Mouse (Mus musculus): ENCODE data around the gene Rpl3l. TPM values are rescaled to one million over a fixed set of nuclear protein-coding genes. Genes with fewer than 3 reads are reported as not detected.

The Rpl3l gene
- polyA plus RNA-seq, 1 experiment from 2014 or later: not detected

GRCm38 (mm10) chr17:24730787-24731186 is 3.2 kb downstream of the Rpl3l start:
- ATAC-seq (ENCODE audit: insufficient number of reproducible peaks, insufficient read depth, low FRiP score, low TSS enrichment, low read depth): no peak
- H3K9me3 ChIP-seq: no peaks in the 10 kb centered on the region
- H3K36me3 ChIP-seq: no peaks in the 10 kb centered on the region
- no peaks in the 10 kb centered on the region for H3K4me1 ChIP-seq (replicated peaks)
- peaks cover 14% of the 10 kb centered on the region; the same call in 1 of the 2 replicates for H3K27me3 ChIP-seq
- no peak overlapping the region for H3K4me2 ChIP-seq
- H3K9ac ChIP-seq (replicated peaks): no peak overlapping the region
- 81% methylated on average over 14 of the region's 14 CpGs for WGBS
- no peak overlapping the region for H3K27ac ChIP-seq
- no peak overlapping the region for H3K4me3 ChIP-seq (replicated peaks)

DNA sequence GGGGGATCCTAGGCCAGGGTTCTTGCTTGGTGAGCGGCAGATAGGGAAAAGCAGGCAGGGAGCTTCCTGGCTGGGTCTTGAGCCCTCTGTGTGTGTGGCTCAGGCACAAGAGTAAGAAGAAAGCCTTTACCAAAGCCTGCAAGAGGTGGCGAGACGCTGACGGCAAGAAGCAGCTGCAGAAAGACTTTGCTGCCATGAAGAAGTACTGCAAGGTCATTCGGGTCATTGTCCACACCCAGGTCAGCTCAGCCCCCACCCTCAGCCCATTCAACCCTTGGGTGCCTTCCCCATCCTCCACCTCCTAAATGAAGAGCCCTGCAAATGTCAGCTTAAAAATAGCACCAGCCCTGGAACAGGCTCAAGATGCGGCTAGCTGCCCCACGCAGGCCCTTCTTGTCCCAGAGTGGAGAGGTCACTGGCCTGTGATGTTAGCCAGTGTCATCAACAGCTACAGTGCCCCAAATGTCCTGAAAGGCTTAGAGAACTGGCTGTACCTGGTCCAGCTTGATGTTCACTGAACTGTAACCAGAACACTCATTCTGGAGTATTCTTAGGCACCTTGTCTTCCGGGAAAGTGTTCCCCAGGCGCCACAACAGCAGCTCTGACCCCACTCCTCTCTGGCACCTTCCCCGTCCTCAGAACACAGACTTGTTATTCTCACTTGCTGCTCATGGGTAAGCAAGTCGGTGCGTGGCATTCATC is 4.8 kb downstream of the Rpl3l start:
- Histone ChIP-seq H3K27me3 (peaks cover 14% of the 10 kb centered on the region; the same call in 1 of the 2 replicates), H3K4me1 (replicated peaks) (peaks cover 6% of the 10 kb centered on the region), H3K27ac (no peak overlapping the region), H3K4me3 (replicated peaks) (no peak overlapping the region), H3K4me2 (no peak overlapping the region), H3K9me3 (no peaks in the 10 kb centered on the region), H3K36me3 (no peaks in the 10 kb centered on the region), H3K9ac (replicated peaks) (no peak overlapping the region)
- 79% methylated on average over 12 of the region's 12 CpGs for WGBS
- ATAC-seq (ENCODE audit: insufficient number of reproducible peaks, insufficient read depth, low FRiP score, low TSS enrichment, low read depth): no peak

GRCm38 (mm10) chr17:24733434-24734050 is 5.9 kb downstream of the Rpl3l start:
- WGBS: 90% methylated on average over 21 of the region's 21 CpGs
- ATAC-seq (ENCODE audit: insufficient number of reproducible peaks, insufficient read depth, low FRiP score, low TSS enrichment, low read depth): no peak
- Histone ChIP-seq H3K9me3 (no peaks in the 10 kb centered on the region), H3K27me3 (peaks cover 13% of the 10 kb centered on the region; the same call in 1 of the 2 replicates), H3K27ac (no peak overlapping the region), H3K4me3 (replicated peaks) (no peak overlapping the region), H3K9ac (replicated peaks) (peak overlapping the region; percentile 34; the same call in 1 of the 2 replicates), H3K4me1 (replicated peaks) (peaks cover 10% of the 10 kb centered on the region), H3K4me2 (no peak overlapping the region), H3K36me3 (no peaks in the 10 kb centered on the region)

DNA sequence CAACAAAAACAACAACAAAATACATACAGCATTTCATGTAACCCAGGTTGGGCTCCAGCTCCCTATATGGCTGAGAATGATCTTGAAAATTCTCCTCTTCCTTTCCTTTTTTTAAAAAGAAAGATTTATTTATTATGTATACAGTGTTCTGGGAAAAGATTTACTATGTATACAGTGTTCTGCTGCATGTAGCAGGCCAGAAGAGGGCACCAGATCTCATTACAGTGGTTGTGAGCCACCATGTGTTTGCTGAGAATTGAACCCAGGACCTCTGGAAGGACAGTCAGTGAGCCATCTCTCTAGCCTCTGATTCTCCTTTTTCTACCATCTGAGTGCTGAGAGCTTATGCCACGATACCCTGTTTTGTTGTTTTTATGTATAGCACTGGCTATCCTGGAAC is 6.9 kb downstream of the Rpl3l start:
- no peak overlapping the region for H3K4me2 ChIP-seq
- H3K9ac ChIP-seq (replicated peaks): no peak overlapping the region
- no peak overlapping the region for H3K27ac ChIP-seq
- 0 out of 2 replicates have a peak, but pooled peaks cover 1% of the 10 kb centered on the region for H3K36me3 ChIP-seq
- H3K27me3 ChIP-seq: 0 out of 2 replicates have a peak, but pooled peaks cover 11% of the 10 kb centered on the region
- no peak overlapping the region for H3K4me3 ChIP-seq (replicated peaks)
- peaks cover 10% of the 10 kb centered on the region for H3K4me1 ChIP-seq (replicated peaks)
- WGBS: 76% methylated on average over 1 of the region's 1 CpGs
- no peak for ATAC-seq (ENCODE audit: insufficient number of reproducible peaks, insufficient read depth, low FRiP score, low TSS enrichment, low read depth)
- H3K9me3 ChIP-seq: no peaks in the 10 kb centered on the region

DNA sequence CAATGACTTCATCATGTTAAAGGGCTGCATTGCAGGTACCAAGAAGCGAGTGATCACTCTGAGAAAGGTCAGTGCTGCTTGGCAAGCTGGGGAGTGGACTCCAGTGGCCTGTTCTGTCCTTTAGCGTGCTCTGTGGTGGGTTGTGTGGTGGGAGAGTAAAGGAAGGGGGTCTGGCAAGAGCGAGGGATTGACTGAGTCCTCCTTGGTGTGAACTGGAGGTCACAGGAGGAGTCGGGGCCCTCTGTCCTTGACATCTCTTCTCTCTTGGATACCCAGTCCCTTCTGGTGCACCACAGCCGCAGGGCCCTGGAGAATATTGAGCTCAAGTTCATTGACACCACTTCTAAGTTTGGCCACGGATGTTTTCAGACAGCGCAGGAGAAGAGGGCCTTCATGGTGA is 7.8 kb downstream of the Rpl3l start:
- no peak overlapping the region for H3K4me2 ChIP-seq
- H3K36me3 ChIP-seq: peaks cover 10% of the 10 kb centered on the region; the same call in 1 of the 2 replicates
- no peak overlapping the region for H3K27ac ChIP-seq
- H3K9ac ChIP-seq (replicated peaks): no peak overlapping the region
- H3K4me1 ChIP-seq (replicated peaks): peaks cover 10% of the 10 kb centered on the region
- ATAC-seq (ENCODE audit: insufficient number of reproducible peaks, insufficient read depth, low FRiP score, low TSS enrichment, low read depth): no peak
- H3K4me3 ChIP-seq (replicated peaks): no peak overlapping the region
- no peaks in the 10 kb centered on the region for H3K9me3 ChIP-seq
- H3K27me3 ChIP-seq: 0 out of 2 replicates have a peak, but pooled peaks cover 11% of the 10 kb centered on the region
- WGBS: 90% methylated on average over 7 of the region's 7 CpGs

GRCm38 (mm10) chr17:24736330-24737051 is 8.9 kb downstream of the Rpl3l start, which contains the start of gene Msrb1:
Gene Msrb1 (plus strand): TSS chr17:24736642.
- H3K4me2 ChIP-seq: peak within 1 kb of the TSS; percentile 91
- H3K27me3 ChIP-seq: 0 out of 2 replicates have a peak, but pooled peaks cover 11% of the 10 kb centered on the region
- ATAC-seq (ENCODE audit: insufficient number of reproducible peaks, insufficient read depth, low FRiP score, low TSS enrichment, low read depth): peak; percentile 94
- peaks cover 16% of the 10 kb centered on the region; the same call in 1 of the 2 replicates for H3K36me3 ChIP-seq
- no peaks in the 10 kb centered on the region for H3K9me3 ChIP-seq
- peak within 1 kb of the TSS; percentile 62; the same call in 1 of the 2 replicates for H3K27ac ChIP-seq
- 2% methylated on average over 29 of the region's 29 CpGs for WGBS
- peak within 1 kb of the TSS; percentile 64 for H3K4me3 ChIP-seq (replicated peaks)
- H3K9ac ChIP-seq (replicated peaks): peak within 1 kb of the TSS; percentile 73
- H3K4me1 ChIP-seq (replicated peaks): peaks cover 10% of the 10 kb centered on the region

DNA sequence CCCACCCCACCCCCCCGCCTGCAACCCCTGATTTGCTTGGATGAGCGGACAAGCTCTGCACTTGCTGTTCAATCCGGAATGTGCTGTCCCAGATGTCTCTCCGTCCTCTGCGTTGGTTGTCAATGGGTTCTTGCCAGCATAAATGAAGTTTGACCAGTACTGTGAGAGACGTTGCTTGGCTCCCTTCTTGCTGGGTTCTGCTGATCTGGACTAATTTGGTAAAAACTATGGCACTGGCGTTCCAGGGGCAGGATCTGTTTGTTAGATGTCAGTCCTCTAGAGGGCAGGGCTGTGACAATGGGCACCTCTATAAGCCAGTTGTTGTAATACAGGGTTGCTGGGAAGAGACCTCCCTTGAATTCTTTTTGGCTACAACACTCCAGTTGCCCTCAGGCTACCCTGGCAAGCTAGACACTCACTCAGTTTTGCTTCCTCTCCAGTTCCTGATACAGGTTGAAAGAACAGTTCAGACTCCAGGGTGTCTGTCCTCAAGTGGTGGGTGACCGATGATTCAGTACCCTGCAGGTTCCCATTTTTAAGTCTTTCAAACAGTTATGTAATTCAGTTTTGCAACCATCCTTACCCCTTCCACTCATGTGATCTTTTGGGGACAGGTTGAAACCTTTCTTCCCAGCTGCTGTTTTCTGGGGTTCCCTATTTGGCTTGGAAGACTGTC is 9.7 kb downstream of the Rpl3l start:
- H3K4me3 ChIP-seq (replicated peaks): peak overlapping the region; percentile 64
- peak overlapping the region; percentile 73; the same call in 1 of the 2 replicates for H3K9ac ChIP-seq (replicated peaks)
- no peaks in the 10 kb centered on the region for H3K9me3 ChIP-seq
- H3K27me3 ChIP-seq: 0 out of 2 replicates have a peak, but pooled peaks cover 3% of the 10 kb centered on the region
- 26% methylated on average over 8 of the region's 8 CpGs for WGBS
- H3K36me3 ChIP-seq: peaks cover 23% of the 10 kb centered on the region; the same call in 1 of the 2 replicates
- no peak for ATAC-seq (ENCODE audit: insufficient number of reproducible peaks, insufficient read depth, low FRiP score, low TSS enrichment, low read depth)
- H3K4me2 ChIP-seq: peak overlapping the region; percentile 91
- H3K4me1 ChIP-seq (replicated peaks): peaks cover 10% of the 10 kb centered on the region
- H3K27ac ChIP-seq: no peak overlapping the region

DNA sequence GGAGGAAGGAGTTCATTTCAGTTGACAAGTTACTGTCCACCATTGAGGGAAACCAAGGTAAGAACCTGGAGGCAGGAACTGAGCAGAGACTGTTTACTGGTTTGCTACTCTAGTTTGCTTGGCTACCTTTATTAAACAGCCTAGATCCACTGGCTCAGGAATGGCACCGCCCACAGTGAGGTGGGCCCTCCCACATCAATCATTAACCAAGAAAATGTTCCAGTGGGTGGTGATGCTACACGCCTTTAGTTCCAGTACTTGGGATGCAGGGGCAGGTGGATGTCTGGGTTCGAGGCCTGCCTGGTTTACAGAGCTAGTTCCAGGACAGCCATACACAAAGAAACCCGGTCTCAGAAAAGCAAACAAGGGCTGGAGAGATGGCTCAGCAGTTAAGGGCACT is 10.6 kb downstream of the Rpl3l start:
- Histone ChIP-seq H3K9me3 (no peaks in the 10 kb centered on the region), H3K27me3 (no peaks in the 10 kb centered on the region), H3K4me3 (replicated peaks) (no peak overlapping the region), H3K36me3 (peaks cover 29% of the 10 kb centered on the region; the same call in 1 of the 2 replicates), H3K9ac (replicated peaks) (no peak overlapping the region), H3K4me2 (no peak overlapping the region), H3K4me1 (replicated peaks) (peaks cover 10% of the 10 kb centered on the region), H3K27ac (no peak overlapping the region)
- 87% methylated on average over 4 of the region's 4 CpGs for WGBS
- no peak for ATAC-seq (ENCODE audit: insufficient number of reproducible peaks, insufficient read depth, low FRiP score, low TSS enrichment, low read depth)

DNA sequence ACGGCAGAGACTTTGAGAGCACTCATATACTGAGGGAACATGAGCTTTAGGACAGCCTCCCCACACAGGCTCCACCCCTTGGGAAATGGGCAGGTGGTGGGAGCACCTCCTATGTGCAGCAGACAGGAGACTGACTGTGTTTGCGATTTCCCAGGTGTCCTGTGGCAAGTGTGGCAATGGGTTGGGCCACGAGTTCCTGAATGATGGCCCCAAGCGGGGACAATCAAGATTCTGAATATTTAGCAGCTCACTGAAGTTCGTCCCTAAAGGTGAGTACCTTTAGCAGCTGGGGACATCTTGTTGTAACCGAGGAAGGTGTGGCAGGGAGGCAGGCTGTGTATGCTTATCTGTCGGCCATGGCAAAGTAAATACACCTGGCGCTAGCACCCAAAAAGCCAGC is 12.3 kb downstream of the Rpl3l start:
- Histone ChIP-seq H3K36me3 (peaks cover 29% of the 10 kb centered on the region; the same call in 1 of the 2 replicates), H3K9ac (replicated peaks) (no peak overlapping the region), H3K27ac (no peak overlapping the region), H3K4me2 (no peak overlapping the region), H3K9me3 (no peaks in the 10 kb centered on the region), H3K4me1 (replicated peaks) (peaks cover 10% of the 10 kb centered on the region), H3K27me3 (no peaks in the 10 kb centered on the region), H3K4me3 (replicated peaks) (no peak overlapping the region)
- 86% methylated on average over 8 of the region's 8 CpGs for WGBS
- no peak for ATAC-seq (ENCODE audit: insufficient number of reproducible peaks, insufficient read depth, low FRiP score, low TSS enrichment, low read depth)

GRCm38 (mm10) chr17:24742307-24742706 is 14.7 kb downstream of the Rpl3l start:
- Histone ChIP-seq H3K9me3 (no peaks in the 10 kb centered on the region), H3K4me2 (no peak overlapping the region), H3K4me1 (replicated peaks) (peaks cover 12% of the 10 kb centered on the region), H3K27ac (no peak overlapping the region), H3K27me3 (0 out of 2 replicates have a peak, but pooled peaks cover 4% of the 10 kb centered on the region), H3K9ac (replicated peaks) (no peak overlapping the region), H3K4me3 (replicated peaks) (no peak overlapping the region), H3K36me3 (peaks cover 29% of the 10 kb centered on the region; the same call in 1 of the 2 replicates)
- 90% methylated on average over 8 of the region's 8 CpGs for WGBS
- ATAC-seq (ENCODE audit: insufficient number of reproducible peaks, insufficient read depth, low FRiP score, low TSS enrichment, low read depth): no peak

All from limb, embryonic 12.5 days (tissue).